Mouse (Mus musculus): ENCODE results near the gene Rbms1. TPM values are rescaled to one million over a fixed set of nuclear protein-coding genes. Genes with fewer than 3 reads are reported as not detected.

Rbms1 gene
- polyA plus RNA-seq, 1 experiment from 2014 or later: 54.5 TPM

DNA sequence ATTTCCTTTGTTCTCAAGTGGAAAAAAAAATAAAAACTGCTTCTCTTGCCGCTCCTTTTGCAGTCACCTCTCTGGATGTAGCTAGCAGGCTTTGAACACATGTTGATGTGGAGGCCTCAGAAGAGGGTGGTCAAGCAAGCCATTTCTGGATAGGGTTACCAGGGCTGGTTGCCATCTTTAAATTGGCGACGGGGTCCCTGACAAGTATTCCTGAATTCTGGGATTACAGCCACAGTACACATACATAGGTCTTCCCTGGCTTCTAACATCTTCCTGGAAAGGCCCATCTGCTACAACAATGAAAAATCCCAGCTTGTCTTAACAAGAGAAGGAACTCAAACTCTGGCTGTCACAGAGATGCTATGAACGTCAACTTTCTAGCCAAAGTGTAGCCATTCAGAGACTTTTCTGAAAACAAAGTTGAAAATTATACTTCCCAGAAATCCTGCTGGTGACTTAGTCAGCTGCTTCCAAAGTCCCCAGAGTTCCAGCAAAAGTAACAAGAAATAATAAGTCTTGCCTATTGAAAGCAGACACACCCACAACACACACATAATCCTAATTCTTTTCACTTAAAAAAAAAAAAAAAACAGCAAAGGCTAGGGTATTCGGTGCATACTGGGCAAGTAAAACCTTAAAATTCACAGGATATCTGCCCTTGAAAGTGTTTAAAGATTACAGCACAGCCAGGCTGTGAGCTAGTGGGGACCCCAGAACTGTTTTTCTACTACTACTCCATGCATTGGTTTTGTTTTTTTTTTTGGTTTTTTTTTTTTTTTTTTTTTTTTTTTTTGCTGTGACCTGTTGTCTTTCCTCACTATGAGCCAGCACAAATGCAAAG is 80.6 kb downstream of the Rbms1 start:
- H3K4me2 ChIP-seq: peak overlapping the region; percentile 93; the same call in 1 of the 2 replicates
- no peak overlapping the region for H3K27ac ChIP-seq
- no peaks in the 10 kb centered on the region for H3K9me3 ChIP-seq (replicated peaks)
- WGBS (ENCODE audit: insufficient replicate concordance): 57% methylated on average over 5 of the region's 5 CpGs
- ATAC-seq: no peak
- H3K4me3 ChIP-seq: peak overlapping the region; percentile 94; the same call in 1 of the 2 replicates
- peaks cover 8% of the 10 kb centered on the region; the same call in 1 of the 2 replicates for H3K36me3 ChIP-seq
- H3K4me1 ChIP-seq: peaks cover 55% of the 10 kb centered on the region
- no peaks in the 10 kb centered on the region; the same call in 1 of the 2 replicates for H3K27me3 ChIP-seq (replicated peaks)
- no peak overlapping the region for H3K9ac ChIP-seq

DNA sequence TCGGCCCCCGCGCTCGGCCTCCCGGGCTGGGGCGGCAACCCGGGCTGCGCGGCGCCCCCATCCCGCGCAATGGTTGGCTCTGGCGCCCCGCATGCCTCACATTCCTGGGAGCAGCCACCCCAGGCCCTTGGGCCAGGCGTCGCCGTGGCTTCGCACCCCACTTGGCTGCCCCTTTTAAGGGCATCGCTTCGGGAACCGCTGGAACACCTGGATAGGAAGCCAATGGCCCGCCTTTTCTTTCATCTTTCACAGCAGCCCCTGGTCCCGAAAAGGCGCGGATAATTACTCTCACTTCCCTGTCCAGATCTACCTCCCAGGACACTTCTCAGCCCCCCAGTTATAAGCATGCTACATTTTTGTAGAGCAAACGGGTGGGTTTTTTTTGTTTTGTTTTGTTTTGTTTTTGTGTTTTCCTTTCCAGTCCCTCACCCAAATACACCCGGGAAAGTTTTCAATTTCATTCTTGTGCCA is 81.4 kb downstream of the Rbms1 start:
- no peak for ATAC-seq
- WGBS (ENCODE audit: insufficient replicate concordance): 2% methylated on average over 25 of the region's 27 CpGs
- peak overlapping the region; percentile 95 for H3K9ac ChIP-seq

DNA sequence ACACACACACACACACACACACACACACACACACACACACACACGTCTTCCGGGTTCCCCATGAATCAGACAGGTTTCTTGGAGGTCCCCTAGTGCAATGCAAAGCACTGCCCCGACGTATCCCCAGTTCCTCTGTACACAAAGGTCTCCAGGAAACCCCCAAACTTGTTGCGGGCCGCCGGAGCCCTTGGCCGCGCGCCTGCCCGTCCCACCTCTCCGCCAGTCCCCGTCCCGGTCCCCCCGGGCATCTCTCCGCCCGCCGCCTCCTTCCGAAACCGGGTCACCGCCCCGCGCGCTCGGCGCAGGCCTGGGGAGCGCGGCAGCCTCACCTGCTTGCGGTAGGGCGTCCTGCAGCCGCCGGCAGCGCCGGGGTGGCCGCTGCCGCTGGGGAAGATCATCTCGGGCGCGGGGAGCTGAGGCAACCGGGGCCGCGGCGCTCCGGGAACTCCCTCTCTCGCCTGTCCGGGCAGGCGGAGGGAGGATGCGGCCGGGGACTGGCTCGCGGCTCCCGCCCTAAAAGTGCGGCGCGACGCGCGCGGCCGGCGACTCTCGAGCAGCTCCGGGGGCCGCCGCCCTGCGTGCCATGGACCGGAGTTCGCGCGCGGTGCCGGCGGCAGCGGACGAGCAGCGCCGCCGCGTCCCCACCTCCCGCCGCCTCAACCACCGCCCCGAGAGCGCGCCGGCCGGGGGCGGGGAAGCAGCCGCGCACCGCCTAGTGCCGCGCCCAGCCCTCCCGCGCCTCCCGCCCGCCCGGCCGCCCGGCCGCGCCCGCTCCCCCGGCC is 82.0 kb downstream of the Rbms1 start:
- no peaks in the 10 kb centered on the region; the same call in 1 of the 2 replicates for H3K27me3 ChIP-seq (replicated peaks)
- peak overlapping the region; percentile 93 for H3K27ac ChIP-seq
- H3K9me3 ChIP-seq (replicated peaks): no peaks in the 10 kb centered on the region
- peak overlapping the region; percentile 95 for H3K9ac ChIP-seq
- peak; percentile 93 for ATAC-seq
- H3K4me3 ChIP-seq: peak overlapping the region; percentile 94
- WGBS (ENCODE audit: insufficient replicate concordance): under 1% methylated on average over 99 of the region's 104 CpGs
- peak overlapping the region; percentile 93 for H3K4me2 ChIP-seq
- H3K36me3 ChIP-seq: peaks cover 8% of the 10 kb centered on the region; the same call in 1 of the 2 replicates
- peaks cover 67% of the 10 kb centered on the region for H3K4me1 ChIP-seq

More for the DNA sequence above, 81.4 kb downstream of the Rbms1 start:
- Histone ChIP-seq H3K27ac (peak overlapping the region; percentile 93), H3K4me1 (peaks cover 61% of the 10 kb centered on the region), H3K9me3 (replicated peaks) (no peaks in the 10 kb centered on the region), H3K27me3 (replicated peaks) (no peaks in the 10 kb centered on the region; the same call in 1 of the 2 replicates), H3K36me3 (peaks cover 8% of the 10 kb centered on the region; the same call in 1 of the 2 replicates), H3K4me3 (peak overlapping the region; percentile 94), H3K4me2 (peak overlapping the region; percentile 93)

DNA sequence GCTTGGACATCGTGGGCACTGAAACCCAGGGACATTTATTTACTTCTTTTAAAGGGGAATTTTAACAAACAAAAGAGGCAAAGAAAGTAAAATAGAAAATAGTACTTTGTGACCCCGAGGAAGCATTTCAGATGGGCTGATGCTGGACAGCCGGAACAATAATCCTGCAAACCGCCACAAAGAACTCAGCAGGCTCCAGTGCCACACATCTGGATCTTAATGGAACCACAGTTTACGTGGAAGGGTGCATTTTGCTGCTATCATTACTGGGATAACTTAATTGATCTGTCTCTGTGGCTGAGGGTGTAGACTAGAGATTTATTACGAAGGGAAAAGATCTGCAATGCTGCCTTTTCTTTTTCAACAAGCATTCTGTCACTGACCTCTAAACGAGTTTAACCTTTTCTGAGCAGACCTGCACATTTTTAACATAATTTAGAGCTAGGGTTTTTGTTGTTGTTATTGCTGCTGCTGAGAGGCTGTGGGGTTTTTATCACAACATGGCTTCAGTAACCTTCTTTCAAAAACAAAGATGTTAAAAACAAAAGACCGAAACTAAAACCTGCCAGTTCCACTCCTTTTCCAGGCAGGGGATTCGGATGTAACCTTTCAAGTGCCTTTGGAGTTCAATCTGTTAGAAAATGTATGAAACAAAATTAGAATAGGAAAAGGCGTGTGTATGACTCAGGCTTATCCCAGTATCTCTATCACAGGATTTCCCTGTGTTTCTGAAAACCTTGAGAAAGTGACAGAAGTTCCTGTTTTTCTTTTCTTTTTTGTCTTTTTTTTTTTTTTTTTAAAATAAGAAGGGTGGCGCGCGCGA is 82.8 kb downstream of the Rbms1 start:
- H3K9me3 ChIP-seq (replicated peaks): no peaks in the 10 kb centered on the region
- peak overlapping the region; percentile 94 for H3K4me3 ChIP-seq
- 14% methylated on average over 14 of the region's 14 CpGs for WGBS (ENCODE audit: insufficient replicate concordance)
- H3K27me3 ChIP-seq (replicated peaks): no peaks in the 10 kb centered on the region; the same call in 1 of the 2 replicates
- H3K36me3 ChIP-seq: peaks cover 8% of the 10 kb centered on the region; the same call in 1 of the 2 replicates
- H3K4me1 ChIP-seq: peaks cover 75% of the 10 kb centered on the region
- peak overlapping the region; percentile 82 for H3K27ac ChIP-seq
- H3K9ac ChIP-seq: peak overlapping the region; percentile 95
- ATAC-seq: no peak
- H3K4me2 ChIP-seq: peak overlapping the region; percentile 93

DNA sequence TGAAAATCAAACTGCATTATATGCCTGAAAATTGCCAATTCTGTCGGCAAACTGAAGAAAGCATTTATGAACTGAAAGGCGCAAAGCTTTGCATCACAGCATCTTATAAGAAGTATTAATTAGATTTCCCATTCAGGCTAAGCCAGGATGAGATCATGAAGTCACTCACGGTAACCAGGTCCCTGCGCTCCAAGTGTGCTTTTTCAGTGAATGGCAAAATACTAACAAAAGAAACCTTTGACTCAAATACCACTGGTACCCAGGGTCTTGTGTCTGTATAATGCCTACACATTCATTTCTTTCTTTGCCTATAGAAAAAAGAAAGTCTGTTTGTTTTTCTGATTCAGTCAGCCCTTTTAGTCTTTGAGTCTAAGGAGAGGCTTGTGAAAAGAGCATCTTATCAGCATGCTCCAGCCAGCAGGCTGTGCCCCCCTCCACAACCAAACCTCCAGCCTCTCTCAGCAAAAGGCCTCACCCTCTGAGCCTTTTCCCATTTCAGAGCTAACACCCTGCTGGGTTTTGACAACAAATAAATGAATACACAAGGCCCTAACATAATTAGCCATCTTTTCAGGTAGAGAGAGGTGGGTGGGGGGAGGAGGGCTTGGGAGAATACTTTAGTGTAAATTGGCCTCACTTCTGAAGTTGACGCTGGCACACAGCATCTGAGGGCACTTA is 83.7 kb downstream of the Rbms1 start:
- Histone ChIP-seq H3K4me3 (peak overlapping the region; percentile 94), H3K36me3 (peaks cover 8% of the 10 kb centered on the region; the same call in 1 of the 2 replicates), H3K9me3 (replicated peaks) (no peaks in the 10 kb centered on the region), H3K4me2 (peak overlapping the region; percentile 93), H3K9ac (peak overlapping the region; percentile 95), H3K27me3 (replicated peaks) (no peaks in the 10 kb centered on the region; the same call in 1 of the 2 replicates), H3K27ac (peak overlapping the region; percentile 82), H3K4me1 (peaks cover 79% of the 10 kb centered on the region)
- peak; percentile 72 for ATAC-seq
- 67% methylated on average over 5 of the region's 5 CpGs for WGBS (ENCODE audit: insufficient replicate concordance)

DNA sequence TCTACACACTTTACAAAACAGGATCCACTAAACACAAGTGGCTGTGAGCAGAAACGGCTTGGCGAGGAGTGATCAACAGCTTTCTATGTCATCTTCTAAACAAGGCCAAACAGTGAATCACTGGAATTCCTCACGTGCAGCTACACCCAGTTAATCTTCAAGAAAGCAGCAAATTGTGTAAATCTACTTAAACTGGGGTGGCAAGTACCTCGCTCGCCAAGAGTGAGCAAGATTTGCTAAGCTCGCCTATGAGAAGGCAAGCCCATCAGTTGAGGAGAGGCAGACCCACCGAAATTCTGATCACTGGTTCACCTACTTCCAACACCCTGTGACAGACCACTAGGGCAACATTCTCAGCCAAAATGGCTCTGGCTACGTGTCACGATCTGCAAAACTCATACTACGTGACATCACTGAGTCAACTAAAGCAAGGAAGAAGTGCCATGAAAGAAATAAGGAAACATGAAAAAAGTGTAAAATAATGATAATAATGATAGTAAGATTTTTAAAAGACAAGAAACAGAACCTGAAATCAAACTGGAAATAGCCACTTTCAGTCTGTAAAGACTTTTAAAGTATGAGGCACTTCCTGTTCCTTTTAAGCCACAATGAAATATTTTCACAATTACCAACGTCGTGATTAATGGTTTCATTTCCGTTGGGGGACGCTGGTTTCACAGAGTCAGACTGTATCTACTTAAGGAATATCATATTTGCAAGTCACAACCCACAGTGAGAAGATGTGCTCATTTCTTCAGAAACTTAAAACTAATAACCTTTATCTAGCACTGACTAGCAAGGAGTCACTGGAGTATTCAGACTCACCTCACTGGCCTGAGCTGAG is 85.2 kb downstream of the Rbms1 start:
- ATAC-seq: no peak
- 61% methylated on average over 14 of the region's 14 CpGs for WGBS (ENCODE audit: insufficient replicate concordance)

DNA sequence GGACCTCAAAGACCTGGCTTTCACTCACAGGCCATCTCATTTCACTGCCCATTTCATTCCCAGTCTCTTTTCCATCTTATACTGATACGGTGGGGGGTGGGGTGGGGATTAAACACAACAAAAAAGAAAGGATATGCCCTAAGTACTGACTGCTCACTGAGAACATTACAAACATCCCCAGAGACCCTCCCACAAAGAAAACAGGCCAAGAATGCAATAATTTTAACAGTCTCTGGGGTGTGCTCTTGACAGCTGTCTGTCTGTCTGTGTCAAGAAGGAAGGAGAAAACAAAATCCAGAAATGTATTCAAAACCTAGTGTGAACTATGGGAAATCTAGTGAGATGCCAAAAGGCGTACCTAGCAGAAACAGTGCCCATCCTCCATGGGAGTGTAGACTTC is 86.1 kb downstream of the Rbms1 start:
- ATAC-seq: no peak
- WGBS (ENCODE audit: insufficient replicate concordance): 79% methylated on average over 2 of the region's 2 CpGs
- Histone ChIP-seq H3K9me3 (replicated peaks) (no peaks in the 10 kb centered on the region), H3K36me3 (peaks cover 8% of the 10 kb centered on the region; the same call in 1 of the 2 replicates), H3K4me3 (no peak overlapping the region), H3K9ac (no peak overlapping the region), H3K27me3 (replicated peaks) (no peaks in the 10 kb centered on the region; the same call in 1 of the 2 replicates), H3K4me1 (peaks cover 87% of the 10 kb centered on the region), H3K27ac (no peak overlapping the region), H3K4me2 (no peak overlapping the region)

More for the DNA sequence above, 85.2 kb downstream of the Rbms1 start:
- Histone ChIP-seq H3K27me3 (replicated peaks) (no peaks in the 10 kb centered on the region; the same call in 1 of the 2 replicates), H3K4me2 (peak overlapping the region; percentile 93; the same call in 1 of the 2 replicates), H3K36me3 (peaks cover 8% of the 10 kb centered on the region; the same call in 1 of the 2 replicates), H3K9me3 (replicated peaks) (no peaks in the 10 kb centered on the region), H3K4me3 (no peak overlapping the region), H3K9ac (no peak overlapping the region), H3K4me1 (peaks cover 87% of the 10 kb centered on the region), H3K27ac (0 out of 2 replicates have a peak overlapping the region, but pooled peaks have one; percentile 51)

DNA sequence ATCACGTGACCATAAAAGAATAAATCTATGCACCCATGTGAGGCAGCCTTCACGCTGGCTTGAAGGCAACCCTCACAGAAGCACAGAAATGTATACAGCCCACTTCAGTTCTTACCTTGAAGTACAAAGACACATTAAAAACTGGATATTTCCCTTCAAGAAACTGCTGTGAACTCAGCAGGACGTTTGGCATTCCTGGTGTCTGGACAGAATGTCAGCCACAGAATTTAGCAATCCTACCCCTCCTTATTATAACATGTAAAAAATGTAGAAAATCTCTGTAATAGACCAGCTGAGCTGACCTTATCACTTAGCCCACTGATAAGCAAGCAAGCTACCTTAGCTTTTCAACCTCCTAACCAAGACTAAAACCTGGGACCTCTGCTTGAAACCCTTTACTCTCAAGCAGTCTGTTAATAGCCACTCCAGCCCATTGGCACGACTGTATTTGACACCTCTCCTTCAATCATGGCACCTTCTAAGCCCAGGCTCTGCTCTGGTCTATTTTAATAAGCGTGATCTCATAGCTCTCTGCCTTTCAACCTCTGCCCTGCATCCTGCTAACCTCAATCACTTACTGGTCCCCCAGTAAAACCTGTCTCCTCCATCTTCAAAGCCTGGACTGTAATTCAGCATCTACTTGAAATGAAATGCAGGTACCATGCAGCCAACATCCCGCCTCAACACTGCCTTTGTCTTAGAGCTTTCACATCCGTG is 90.7 kb downstream of the Rbms1 start:
- no peaks in the 10 kb centered on the region for H3K36me3 ChIP-seq

DNA sequence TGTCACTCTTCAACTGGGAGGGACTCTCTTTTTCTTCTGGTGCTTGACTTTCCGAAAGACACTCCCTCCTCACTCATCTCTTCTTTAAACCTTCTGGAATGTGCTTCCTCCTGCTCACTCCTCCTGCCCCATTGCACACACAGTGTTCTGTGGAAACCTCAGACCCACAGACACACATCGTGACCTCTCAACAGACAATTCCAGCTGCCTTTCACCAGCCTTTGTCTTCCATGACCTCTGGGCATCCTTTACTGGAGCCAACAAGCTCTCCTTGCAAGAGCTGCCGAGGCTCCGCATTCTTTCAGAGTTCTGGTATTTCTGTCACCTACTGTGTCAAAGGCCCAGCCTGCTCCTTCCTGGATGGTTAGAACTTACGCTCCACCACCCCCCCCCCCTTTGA is 92.0 kb downstream of the Rbms1 start:
- Histone ChIP-seq H3K4me3 (no peak overlapping the region), H3K9me3 (replicated peaks) (no peaks in the 10 kb centered on the region), H3K9ac (peak overlapping the region; percentile 14; the same call in 1 of the 2 replicates), H3K27me3 (replicated peaks) (no peaks in the 10 kb centered on the region), H3K4me1 (peaks cover 97% of the 10 kb centered on the region), H3K27ac (peak overlapping the region; percentile 69; the same call in 1 of the 2 replicates), H3K36me3 (no peaks in the 10 kb centered on the region), H3K4me2 (peak overlapping the region; percentile 30)
- WGBS (ENCODE audit: insufficient replicate concordance): 68% methylated on average over 5 of the region's 5 CpGs
- ATAC-seq: no peak

More for the DNA sequence above, 90.7 kb downstream of the Rbms1 start:
- ATAC-seq: no peak
- H3K9ac ChIP-seq: no peak overlapping the region
- H3K4me3 ChIP-seq: no peak overlapping the region
- peaks cover 96% of the 10 kb centered on the region for H3K4me1 ChIP-seq
- no peak overlapping the region for H3K27ac ChIP-seq
- no peaks in the 10 kb centered on the region for H3K9me3 ChIP-seq (replicated peaks)
- WGBS (ENCODE audit: insufficient replicate concordance): 67% methylated on average over 7 of the region's 7 CpGs
- H3K4me2 ChIP-seq: no peak overlapping the region
- H3K27me3 ChIP-seq (replicated peaks): no peaks in the 10 kb centered on the region

All from liver, embryonic 12.5 days (tissue).